Mouse (Mus musculus) MEL (cell line): ENCODE data around the gene Tcte1. TPM values are rescaled to one million over a fixed set of nuclear protein-coding genes. Genes with fewer than 3 reads are reported as not detected.

ENCODE experiments used
- DNase-seq: peaks from one replicate; pipeline ENCODE4 v3.0.0; 2011; ENCODE audit warnings: low read depth, low spot score
- H3K27ac ChIP-seq: 2 replicates; pipeline ENCODE4 v1.5.1; 2012; ENCODE audit warnings: low read depth, mild to moderate bottlenecking, control low read depth, low read length, moderate library complexity; ENCODE audit not compliant: control insufficient read depth
- H3K27me3 ChIP-seq, 2 experiments: fragments of 150-350 bp in 1 of 2; sonication (generic) in 1 of 2; 2 replicates each; pipeline ENCODE4 v1.6.1; 2012; ENCODE audit warnings: low read length in 2 of 2, mild to moderate bottlenecking in 2 of 2, improper control_type of control experiment in 1 of 2, moderate library complexity in 1 of 2; ENCODE audit not compliant: insufficient read depth in 2 of 2, control insufficient read depth in 1 of 2
- H3K36me3 ChIP-seq, 2 experiments: 2 replicates each; pipeline ENCODE4 v1.6.1; 2012 to 2014; ENCODE audit warnings: low read length in 2 of 2, improper control_type of control experiment in 1 of 2, inconsistent platforms in 1 of 2, mild to moderate bottlenecking in 1 of 2; ENCODE audit not compliant: insufficient read depth in 2 of 2, control insufficient read depth in 1 of 2
- H3K4me1 ChIP-seq, 2 experiments: fragments of 150-350 bp in 1 of 2; sonication (generic) in 1 of 2; 2 replicates each; pipeline ENCODE4 v1.6.1; 2012; ENCODE audit warnings: low read length in 2 of 2, improper control_type of control experiment in 1 of 2, mild to moderate bottlenecking in 1 of 2; ENCODE audit not compliant: insufficient read depth in 2 of 2, control insufficient read depth in 1 of 2
- H3K4me3 ChIP-seq, 2 experiments: fragments of 150-350 bp in 1 of 2; sonication (generic) in 1 of 2; 2 replicates each; pipeline ENCODE4 v1.5.1; 2012; ENCODE audit warnings: low read depth in 2 of 2, low read length in 2 of 2, mild to moderate bottlenecking in 2 of 2, moderate library complexity in 2 of 2, control low read depth in 1 of 2, improper control_type of control experiment in 1 of 2; ENCODE audit not compliant: control insufficient read depth in 1 of 2, insufficient read depth in 1 of 2
- H3K79me2 ChIP-seq: 2 replicates; pipeline ENCODE4 v1.6.1; 2012; ENCODE audit warnings: mild to moderate bottlenecking, low read length, moderate library complexity; ENCODE audit not compliant: control insufficient read depth, poor library complexity, insufficient read depth
- H3K9ac ChIP-seq: 2 replicates; pipeline ENCODE4 v1.6.1; 2012; ENCODE audit warnings: low read depth, mild to moderate bottlenecking, control low read depth, low read length, moderate library complexity; ENCODE audit not compliant: control insufficient read depth, poor library complexity, severe bottlenecking
- H3K9me3 ChIP-seq: fragments of 150-350 bp; sonication (generic); replicated peaks from 2 replicates; pipeline ENCODE4 v1.6.1; 2012; ENCODE audit warnings: mild to moderate bottlenecking, low read length, improper control_type of control experiment, moderate library complexity; ENCODE audit not compliant: insufficient read depth
- CHD1 ChIP-seq: IDR thresholded peaks from 2 replicates; pipeline ENCODE4 v1.6.1; 2012; ENCODE audit warnings: low read depth, mild to moderate bottlenecking, inconsistent platforms, low read length, improper control_type of control experiment
- CHD2 ChIP-seq: IDR thresholded peaks from 2 replicates; pipeline ENCODE4 v1.6.1; 2011; ENCODE audit warnings: low read length, improper control_type of control experiment
- CTCF ChIP-seq, 3 experiments: IDR thresholded peaks in 2 of 3; conservative IDR thresholded peaks in 1 of 3; 2 replicates each; pipeline ENCODE4 v1.5.1; 2011 to 2012; ENCODE audit warnings: low read length in 3 of 3, low read depth in 2 of 3, mild to moderate bottlenecking in 2 of 3, improper control_type of control experiment in 1 of 3, inconsistent platforms in 1 of 3, mixed read lengths in 1 of 3, moderate library complexity in 1 of 3; ENCODE audit not compliant: control insufficient read depth in 1 of 3, insufficient read depth in 1 of 3, poor library complexity in 1 of 3, severe bottlenecking in 1 of 3
- EP300 ChIP-seq, 2 experiments: IDR thresholded peaks; 2 replicates each; pipeline ENCODE4 v1.6.1; 2011; ENCODE audit warnings: improper control_type of control experiment in 2 of 2, low read length in 2 of 2, low read depth in 1 of 2, mild to moderate bottlenecking in 1 of 2
- GABPA ChIP-seq: IDR thresholded peaks from 2 replicates; pipeline ENCODE4 v1.6.1; 2012; ENCODE audit warnings: low read depth, mild to moderate bottlenecking, inconsistent platforms, low read length, improper control_type of control experiment, moderate library complexity
- HCFC1 ChIP-seq: IDR thresholded peaks from 2 replicates; pipeline ENCODE4 v1.6.1; 2012; ENCODE audit warnings: low read depth, mild to moderate bottlenecking, inconsistent platforms, low read length, improper control_type of control experiment, moderate library complexity
- MAX ChIP-seq: IDR thresholded peaks from 2 replicates; pipeline ENCODE4 v1.6.1; 2011; ENCODE audit warnings: low read length, improper control_type of control experiment
- MAZ ChIP-seq: IDR thresholded peaks from 2 replicates; pipeline ENCODE4 v1.6.1; 2012; ENCODE audit warnings: low read depth, mild to moderate bottlenecking, inconsistent platforms, low read length, improper control_type of control experiment
- MEF2A ChIP-seq: IDR thresholded peaks from 2 replicates; pipeline ENCODE4 v1.6.1; 2014; ENCODE audit warnings: low read depth, mild to moderate bottlenecking, inconsistent platforms, low read length, improper control_type of control experiment; ENCODE audit not compliant: poor library complexity, insufficient replicate concordance, severe bottlenecking; ENCODE audit errors: extremely low read depth
- MXI1 ChIP-seq: IDR thresholded peaks from 2 replicates; pipeline ENCODE4 v1.6.1; 2011; ENCODE audit warnings: mild to moderate bottlenecking, low read depth, low read length, improper control_type of control experiment
- MYB ChIP-seq: IDR thresholded peaks from 2 replicates; pipeline ENCODE4 v1.6.1; 2011; ENCODE audit warnings: mild to moderate bottlenecking, low read depth, low read length, improper control_type of control experiment
- MYC ChIP-seq: IDR thresholded peaks from 2 replicates; pipeline ENCODE4 v1.6.1; 2011; ENCODE audit warnings: low read depth, mild to moderate bottlenecking, low read length, improper control_type of control experiment, moderate library complexity
- POLR2A ChIP-seq, 2 experiments: IDR thresholded peaks; 2 replicates each; pipeline ENCODE4 v1.6.1; 2011 to 2012; ENCODE audit warnings: low read length in 2 of 2, mild to moderate bottlenecking in 2 of 2, control low read depth in 1 of 2, improper control_type of control experiment in 1 of 2, low read depth in 1 of 2, moderate library complexity in 1 of 2; ENCODE audit not compliant: control insufficient read depth in 1 of 2, insufficient read depth in 1 of 2, poor library complexity in 1 of 2
- POLR2AphosphoS5 ChIP-seq: IDR thresholded peaks from 2 replicates; pipeline ENCODE4 v1.6.1; 2012; ENCODE audit warnings: low read depth, borderline replicate concordance, mild to moderate bottlenecking, inconsistent platforms, low read length, moderate library complexity, mixed read lengths
- RAD21 ChIP-seq: IDR thresholded peaks from 2 replicates; pipeline ENCODE4 v1.6.1; 2011; ENCODE audit warnings: mild to moderate bottlenecking, low read depth, low read length, improper control_type of control experiment
- RCOR1 ChIP-seq: IDR thresholded peaks from 2 replicates; pipeline ENCODE4 v1.6.1; 2012; ENCODE audit warnings: low read depth, mild to moderate bottlenecking, inconsistent platforms, low read length, improper control_type of control experiment
- SMC3 ChIP-seq: IDR thresholded peaks from 2 replicates; pipeline ENCODE4 v1.6.1; 2011; ENCODE audit warnings: low read depth, low read length, improper control_type of control experiment
- TAL1 ChIP-seq: IDR thresholded peaks from 2 replicates; pipeline ENCODE4 v1.6.1; 2012; ENCODE audit warnings: mild to moderate bottlenecking, inconsistent platforms, low read length, moderate library complexity, mixed read lengths
- TBP ChIP-seq: IDR thresholded peaks from 2 replicates; pipeline ENCODE4 v1.8.0; 2011; ENCODE audit warnings: low read depth, low read length, improper control_type of control experiment
- UBTF ChIP-seq: IDR thresholded peaks from 2 replicates; pipeline ENCODE4 v1.6.1; 2012; ENCODE audit warnings: low read depth, mild to moderate bottlenecking, inconsistent platforms, low read length, improper control_type of control experiment, moderate library complexity, borderline replicate concordance; ENCODE audit not compliant: insufficient read depth
- USF1 ChIP-seq: IDR thresholded peaks from 2 replicates; pipeline ENCODE4 v1.6.1; 2014; ENCODE audit warnings: low read depth, mild to moderate bottlenecking, inconsistent platforms, low read length, improper control_type of control experiment, moderate library complexity
- USF2 ChIP-seq, 2 experiments: IDR thresholded peaks; 2 replicates each; pipeline ENCODE4 v1.6.1; 2011 to 2012; ENCODE audit warnings: improper control_type of control experiment in 2 of 2, low read length in 2 of 2, borderline replicate concordance in 1 of 2, inconsistent platforms in 1 of 2, low read depth in 1 of 2, mild to moderate bottlenecking in 1 of 2; ENCODE audit not compliant: insufficient read depth in 1 of 2
- ZC3H11A ChIP-seq: IDR thresholded peaks from 2 replicates; pipeline ENCODE4 v1.6.1; 2012; ENCODE audit warnings: low read depth, mild to moderate bottlenecking, inconsistent platforms, low read length, improper control_type of control experiment
- ZKSCAN1 ChIP-seq: IDR thresholded peaks from 2 replicates; pipeline ENCODE4 v1.6.1; 2012; ENCODE audit warnings: low read depth, mild to moderate bottlenecking, inconsistent platforms, low read length, improper control_type of control experiment, moderate library complexity
- ZMIZ1 ChIP-seq: IDR thresholded peaks from 2 replicates; pipeline ENCODE4 v1.6.1; 2012; ENCODE audit warnings: low read depth, mild to moderate bottlenecking, inconsistent platforms, low read length, improper control_type of control experiment, moderate library complexity
- ZNF384 ChIP-seq: IDR thresholded peaks from 2 replicates; pipeline ENCODE4 v1.6.1; 2012; ENCODE audit warnings: low read depth, mild to moderate bottlenecking, inconsistent platforms, low read length, improper control_type of control experiment
- polyA plus RNA-seq, 2 experiments: library from polyadenylated mRNA; stranded (reverse) in 1 of 2; unstranded in 1 of 2; fragments of >175 nt in 1 of 2; fragments of >200 nt in 1 of 2; gene quantifications; 2 replicates each; pipeline versions ENCODE4 v1.2.1 to v1.2.4; 2012; ENCODE audit warnings: low replicate concordance in 2 of 2, low read depth in 1 of 2; ENCODE audit not compliant: insufficient read length in 2 of 2, insufficient read depth in 1 of 2, missing spikeins in 1 of 2
- total RNA-seq: library from RNA; depleted of rRNA; stranded (reverse); fragments of 300-350 nt; gene quantifications from 2 replicates; pipeline ENCODE4 v1.2.3, GENCODE M21; 2012

Tcte1 gene
- total and polyA plus RNA-seq, 3 experiments = not detected

DNA sequence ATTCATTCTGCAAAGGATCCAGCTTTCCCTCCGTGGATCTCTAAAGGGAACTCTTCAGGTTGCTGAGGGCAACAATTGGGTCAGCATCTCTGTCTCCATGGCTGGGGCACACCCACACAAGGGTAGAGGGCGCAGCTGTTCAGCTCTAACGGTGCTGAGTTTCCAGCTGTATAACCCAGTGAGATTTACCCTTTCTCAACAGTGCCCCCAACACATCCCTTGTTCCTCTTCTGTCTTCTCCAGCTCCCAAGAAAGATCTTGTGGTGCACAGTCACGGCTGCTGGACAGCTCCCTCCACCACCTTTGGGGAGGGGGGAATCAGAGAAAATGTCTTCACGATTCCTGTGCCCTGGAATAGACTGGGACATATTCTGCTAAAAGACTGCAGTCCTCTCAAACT, 36.0 kb upstream of the Tcte1 start:
- Histone ChIP-seq H3K79me2 (no peaks in the 10 kb centered on the region), H3K9ac (no peak overlapping the region), H3K4me1 (no peaks in the 10 kb centered on the region), H3K27me3 (peaks cover 9 to 12% of the 10 kb centered on the region in 2 experiments), H3K4me3 (no peak overlapping the region), H3K9me3 (no peaks in the 10 kb centered on the region), H3K27ac (no peak overlapping the region), H3K36me3 (no peaks in the 10 kb centered on the region)
- TF ChIP-seq ZMIZ1 = no peak
- no peak for TF ChIP-seq POLR2A (IDR thresholded peaks at IDR 0.05; ENCODE audit: control insufficient read depth in 1 of 2, insufficient read depth in 1 of 2, low read depth in 1 of 2, low read length in 2 of 2, poor library complexity in 1 of 2)
- no peak for TF ChIP-seq TAL1
- no peak for TF ChIP-seq MAX
- TF ChIP-seq RAD21 = no peak
- TF ChIP-seq ZKSCAN1 = no peak
- no peak for TF ChIP-seq MAZ
- TF ChIP-seq MXI1 = no peak
- TF ChIP-seq RCOR1 = no peak
- no peak for TF ChIP-seq USF1
- TF ChIP-seq CTCF (IDR thresholded peaks at IDR 0.05 in 2 of 3, conservative IDR thresholded peaks at IDR 0.05 in 1 of 3; ENCODE audit: control insufficient read depth in 1 of 3, insufficient read depth in 1 of 3, low read depth in 2 of 3, low read length in 3 of 3, poor library complexity in 1 of 3, severe bottlenecking in 1 of 3) = no peak
- no peak for TF ChIP-seq EP300 (IDR thresholded peaks at IDR 0.05; ENCODE audit: low read depth in 1 of 2, low read length in 2 of 2)
- TF ChIP-seq CHD2 = no peak
- no peak for TF ChIP-seq TBP
- TF ChIP-seq SMC3 = no peak
- TF ChIP-seq ZNF384 = no peak
- no peak for TF ChIP-seq UBTF
- no peak for TF ChIP-seq POLR2AphosphoS5
- no peak for TF ChIP-seq USF2 (IDR thresholded peaks at IDR 0.05; ENCODE audit: borderline replicate concordance in 1 of 2, insufficient read depth in 1 of 2, low read depth in 1 of 2, low read length in 2 of 2)
- peak; percentile 34 for DNase-seq

- no peak for DNase-seq
- H3K9me3 ChIP-seq = no peaks in the 10 kb centered on the region
Observed at GRCm38 (mm10) chr17:45488321-45489254, 34.6 kb upstream of the Tcte1 start.

More at GRCm38 (mm10) chr17:45488321-45489254, 34.6 kb upstream of the Tcte1 start:
- no peak overlapping the region for H3K27ac ChIP-seq
- TF ChIP-seq CHD1 (no peak), ZKSCAN1 (no peak), TAL1 (no peak), MYC (no peak), TBP (no peak), ZC3H11A (no peak), HCFC1 (no peak), MEF2A (no peak), MXI1 (no peak), USF2 (IDR thresholded peaks at IDR 0.05; ENCODE audit: borderline replicate concordance in 1 of 2, insufficient read depth in 1 of 2, low read depth in 1 of 2, low read length in 2 of 2) (no peak), MYB (no peak), GABPA (no peak), RCOR1 (no peak), UBTF (no peak)
- TF ChIP-seq, all 39 proteins: peak for 0
- Histone ChIP-seq H3K79me2 (no peaks in the 10 kb centered on the region), H3K4me1 (no peaks in the 10 kb centered on the region), H3K4me3 (no peak overlapping the region), H3K27me3 (peaks cover 11 to 16% of the 10 kb centered on the region in 2 experiments), H3K36me3 (no peaks in the 10 kb centered on the region), H3K9ac (no peak overlapping the region)
